Mouse (Mus musculus) telencephalon, adult 2 months (tissue): Measurements from ENCODE around the gene Prkar1a.
"Not testable (repeated sequence)": the region's sequence is repeated elsewhere in the genome, so short reads cannot be mapped to it uniquely, and the experiment has no call there.

ENCODE experiments used
- DNase-seq: peaks from one replicate; pipeline ENCODE4 v3.0.0-alpha.2; 2011; ENCODE audit warnings: low read depth, low spot score

Gene Prkar1a

DNA sequence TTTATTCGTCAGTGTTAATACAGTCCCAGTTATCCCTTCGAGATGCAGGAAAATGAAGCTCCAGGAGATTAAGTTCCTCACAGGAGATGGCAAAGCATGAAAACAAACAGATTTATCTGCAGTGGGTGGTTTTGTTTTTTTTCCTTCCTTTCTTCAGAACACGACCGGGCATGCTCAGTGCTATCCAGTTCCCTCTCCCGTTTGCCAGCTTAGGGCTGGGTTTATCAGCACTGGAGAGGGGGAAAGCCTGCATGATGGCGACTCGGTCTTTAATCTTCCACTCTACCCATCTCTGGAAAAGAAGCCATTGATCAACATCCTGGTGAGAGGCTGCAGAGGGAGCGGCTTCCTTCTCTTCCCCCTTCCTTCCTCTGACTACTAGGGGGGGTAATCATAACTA, at the start of gene Prkar1a:
Prkar1a (plus strand) TSS at position 200 of the 400 bp plus-strand sequence.
- peak; percentile 76 for DNase-seq

DNA sequence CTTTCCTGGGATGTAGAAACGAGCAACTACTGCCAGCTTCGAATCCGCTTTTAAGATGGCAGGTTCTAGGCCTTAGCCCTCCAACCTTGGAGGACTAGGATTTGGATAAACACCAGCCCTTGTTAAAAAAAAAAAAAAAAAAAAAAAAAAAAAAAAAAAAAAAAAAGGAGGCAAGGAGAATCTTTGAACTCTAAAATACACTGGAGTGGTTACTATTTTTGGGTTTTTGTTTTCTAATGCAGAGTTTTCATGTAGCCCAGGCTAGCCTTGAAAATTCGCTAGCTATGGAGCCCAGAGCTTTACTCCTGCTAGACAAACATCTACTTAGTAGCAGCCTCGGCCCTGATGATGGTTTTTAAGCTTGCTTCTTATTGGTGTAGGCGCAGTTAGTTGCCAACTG, 41.6 kb upstream of the Prkar1a start:
- no peak for DNase-seq

DNA sequence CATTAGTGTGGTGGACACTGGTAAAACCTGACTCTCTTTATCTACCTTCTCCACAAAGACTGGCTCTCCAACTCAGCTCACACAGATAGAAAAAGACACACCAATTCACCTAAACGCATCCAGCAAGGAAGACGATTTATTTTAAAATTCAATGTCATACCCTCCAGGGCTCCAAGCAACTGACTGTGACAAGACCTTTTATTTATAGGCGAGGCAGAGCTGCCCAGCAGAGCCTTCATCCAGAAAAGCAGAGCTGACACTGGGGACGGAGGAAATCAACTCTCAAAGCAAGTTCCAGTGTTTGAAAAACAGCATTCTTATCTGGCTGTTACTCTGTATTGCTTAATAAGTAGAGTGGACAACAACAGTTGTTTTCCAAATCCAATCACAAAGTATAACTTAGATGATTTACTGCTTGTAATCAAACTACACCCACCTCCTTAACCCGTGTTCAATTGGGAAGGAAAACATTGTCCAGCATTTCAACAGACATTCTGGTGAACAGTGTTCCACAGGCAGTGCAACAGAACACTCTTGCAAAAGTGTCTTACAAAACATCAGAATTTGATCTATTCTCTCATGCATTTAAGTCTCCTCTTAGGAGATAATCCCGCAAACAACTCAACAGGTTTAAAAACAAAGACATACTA, 40.1 kb upstream of the Prkar1a start:
- DNase-seq = no peak

DNA sequence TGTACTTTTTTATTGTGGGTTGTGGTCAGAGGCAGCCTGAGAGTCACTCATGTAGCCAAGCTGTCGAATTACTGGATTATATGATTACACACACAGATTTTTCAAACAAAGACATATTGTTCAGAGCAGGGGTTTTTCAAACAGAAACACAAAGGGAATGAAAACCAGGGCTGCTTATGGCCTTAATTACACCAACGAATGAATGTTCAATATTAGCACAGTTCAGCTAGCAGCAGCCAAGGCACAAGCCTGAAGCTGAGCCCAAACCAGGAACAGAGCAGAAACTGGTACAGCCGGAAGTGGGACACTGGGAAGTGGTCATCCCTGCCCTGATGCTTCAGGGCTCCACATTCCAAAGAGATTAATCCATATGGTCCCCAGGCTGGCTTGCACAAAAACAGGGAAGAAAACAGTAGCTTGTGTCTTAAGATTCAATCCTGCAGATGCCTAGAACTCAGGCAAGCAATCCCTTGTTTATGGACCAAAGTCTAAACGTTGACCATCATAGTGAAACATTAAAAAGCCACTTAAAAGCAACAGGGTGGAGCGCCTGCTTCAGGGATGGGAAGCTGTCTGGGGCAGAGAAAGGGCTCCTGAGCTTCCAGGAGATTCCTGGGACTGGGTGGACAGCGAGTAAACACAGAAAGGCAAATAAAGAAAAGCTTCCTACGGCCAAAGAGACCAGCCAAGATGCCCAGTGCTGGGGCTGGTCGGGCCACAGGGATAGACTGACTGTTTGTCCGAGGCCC, 39.0 kb upstream of the Prkar1a start:
- DNase-seq = no peak

DNA sequence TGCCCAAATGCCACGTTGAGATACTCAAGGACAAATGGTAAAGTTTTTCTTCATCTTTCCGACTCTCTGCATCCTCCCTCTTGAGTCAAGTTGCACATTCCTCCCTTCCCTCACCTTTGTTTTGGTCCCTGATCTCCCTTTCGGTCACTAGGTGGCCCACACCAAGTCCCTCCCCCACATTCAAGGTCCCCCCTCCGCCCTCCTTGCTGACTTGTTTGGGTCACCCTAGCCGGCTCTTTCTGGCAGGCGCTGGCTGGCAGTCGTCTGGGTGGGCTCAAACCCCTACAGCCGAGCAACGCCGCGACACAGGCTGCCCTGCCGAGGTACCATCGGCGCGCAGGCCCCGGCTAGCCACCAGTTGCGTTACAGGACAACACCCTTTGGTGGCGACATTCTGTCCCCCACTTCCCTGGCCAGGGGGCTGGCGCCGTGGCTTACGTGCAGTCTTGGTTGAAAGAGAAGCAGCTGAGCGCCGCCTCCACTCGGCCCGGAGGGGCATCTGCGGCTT, 38.4 kb upstream of the Prkar1a start:
- no peak for DNase-seq

DNA sequence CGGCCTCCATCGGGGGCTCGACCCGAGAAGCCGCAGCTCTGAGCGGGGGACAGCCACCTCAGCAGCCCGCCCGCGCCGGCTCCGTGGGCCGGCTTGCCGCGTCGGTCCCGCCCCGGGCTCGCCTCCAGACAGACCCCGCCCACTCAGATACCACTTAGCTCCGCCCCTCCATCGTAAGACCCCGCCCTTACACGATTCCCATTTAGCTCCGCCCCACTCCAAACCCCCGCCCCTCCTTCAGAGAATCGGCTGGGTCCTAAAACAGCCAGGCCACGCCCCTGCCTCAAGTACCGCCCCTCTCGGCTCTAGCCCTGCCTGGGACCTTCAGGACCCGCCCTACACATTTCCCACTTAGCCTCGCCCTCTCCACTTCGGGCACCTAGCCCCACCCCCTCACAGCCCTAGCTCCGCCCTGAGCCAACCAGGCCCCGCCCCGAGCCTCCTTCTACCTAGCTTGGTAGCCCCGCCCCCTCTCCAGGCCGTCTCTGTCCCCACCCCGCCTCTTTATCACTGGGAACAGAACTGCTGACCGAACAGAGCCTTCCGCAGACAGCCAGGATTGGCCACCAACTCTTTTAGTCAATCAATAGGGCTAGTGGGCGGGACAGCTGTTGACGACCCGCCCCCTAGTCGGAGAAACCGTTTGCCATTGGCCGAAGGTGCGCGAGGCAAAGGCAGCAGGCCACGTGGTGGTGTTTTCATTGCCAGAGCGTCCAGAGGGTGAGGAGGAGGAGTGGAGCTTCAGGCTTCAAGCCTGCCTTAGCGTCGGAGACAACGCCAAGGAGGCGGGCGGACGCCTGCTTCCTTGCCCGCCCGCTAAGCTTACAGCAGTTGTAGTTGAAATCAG, 37.7 kb upstream of the Prkar1a start, which contains the start of gene Wipi1:
Wipi1 (minus strand) TSS at position 665 of the 847 bp plus-strand sequence.
- peak; percentile 99 for DNase-seq

DNA sequence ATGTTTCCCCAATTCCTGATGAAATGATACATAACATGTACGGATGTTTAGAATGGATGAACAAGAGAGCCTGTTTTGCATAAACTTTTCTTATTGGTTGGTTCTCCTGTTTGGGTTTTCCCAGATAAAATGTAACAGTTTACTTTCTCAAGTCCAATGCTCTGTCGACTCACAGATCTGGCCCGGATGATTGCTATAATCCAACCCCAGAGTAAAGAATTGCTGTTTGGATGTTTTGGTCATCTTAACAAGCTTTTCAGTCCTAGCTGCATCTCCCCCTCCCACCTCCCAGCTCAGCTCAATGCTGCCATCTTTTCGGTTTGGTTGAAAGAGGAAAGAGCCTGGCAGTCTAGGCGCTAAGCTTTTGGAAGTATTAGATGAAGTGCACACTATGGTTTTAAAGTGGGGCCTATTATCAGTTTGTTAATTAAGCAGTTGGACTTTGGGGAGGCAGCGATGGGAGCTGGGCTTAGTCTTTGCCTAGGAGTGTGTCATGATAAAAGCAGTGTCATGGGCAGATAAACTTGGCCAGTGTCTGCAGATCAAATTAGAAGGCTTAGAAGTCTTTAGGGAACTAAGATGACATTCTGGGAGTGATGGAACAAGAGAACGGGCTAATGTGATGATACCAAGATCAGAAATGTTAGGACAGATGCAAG, 36.2 kb upstream of the Prkar1a start:
- DNase-seq = no peak

DNA sequence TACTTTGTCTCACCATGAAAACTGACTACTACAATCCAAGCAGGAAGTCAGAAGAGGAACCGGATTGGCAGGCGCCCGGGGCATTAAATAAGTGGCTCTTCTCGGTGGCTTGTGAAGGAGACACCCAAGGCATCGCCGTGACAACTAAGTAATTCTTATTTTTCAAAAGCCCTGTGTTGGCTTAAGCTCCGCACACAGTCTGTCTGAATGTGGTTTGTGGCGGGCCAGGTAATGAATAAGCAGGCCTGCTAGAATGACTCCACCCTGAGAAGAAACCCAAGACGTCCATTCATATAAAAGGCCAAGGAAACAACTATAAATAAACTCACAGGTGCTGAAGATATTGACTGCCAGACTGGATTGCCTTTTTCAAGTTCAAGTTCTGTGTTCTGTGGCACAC, 33.9 kb upstream of the Prkar1a start:
- DNase-seq = no peak

DNA sequence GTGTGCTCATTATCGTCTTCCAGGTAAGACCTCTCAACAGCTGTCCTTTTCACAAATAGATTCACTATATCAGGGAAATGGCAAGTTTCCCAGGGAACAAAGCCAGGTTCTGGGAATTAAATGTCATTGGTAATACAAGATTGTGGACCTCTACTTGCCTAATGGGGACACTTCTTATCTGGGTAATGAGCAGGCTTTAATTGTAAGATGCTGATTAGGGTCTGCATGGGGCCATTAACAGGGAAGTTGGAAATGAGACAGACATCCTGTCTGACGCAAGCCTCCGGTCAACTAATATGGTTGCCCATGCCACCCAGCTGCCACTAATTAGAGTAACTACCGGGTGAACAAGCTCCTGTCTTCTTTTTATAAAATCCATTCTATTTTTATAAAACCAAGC, 32.9 kb upstream of the Prkar1a start:
- no peak for DNase-seq

DNA sequence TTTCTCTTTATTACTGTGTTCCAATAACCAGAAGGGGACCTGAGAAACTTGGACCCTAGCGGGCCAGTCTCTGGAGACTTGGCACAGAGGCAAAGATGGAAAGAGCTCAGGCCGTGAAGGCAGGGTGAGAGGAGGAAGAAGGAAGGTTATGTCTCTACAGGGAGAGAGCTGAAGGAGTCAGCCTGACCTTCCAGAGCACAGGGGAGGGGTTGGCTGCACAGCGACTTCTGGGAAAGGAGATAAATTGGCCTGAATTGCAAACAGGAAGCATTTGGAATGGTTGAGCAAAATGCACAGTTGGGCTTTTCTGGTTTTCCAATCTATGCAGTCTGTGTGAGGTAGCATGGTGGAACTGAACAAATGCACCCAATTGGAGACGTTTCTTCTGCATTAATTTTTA, 32.4 kb upstream of the Prkar1a start:
- DNase-seq = no peak

DNA sequence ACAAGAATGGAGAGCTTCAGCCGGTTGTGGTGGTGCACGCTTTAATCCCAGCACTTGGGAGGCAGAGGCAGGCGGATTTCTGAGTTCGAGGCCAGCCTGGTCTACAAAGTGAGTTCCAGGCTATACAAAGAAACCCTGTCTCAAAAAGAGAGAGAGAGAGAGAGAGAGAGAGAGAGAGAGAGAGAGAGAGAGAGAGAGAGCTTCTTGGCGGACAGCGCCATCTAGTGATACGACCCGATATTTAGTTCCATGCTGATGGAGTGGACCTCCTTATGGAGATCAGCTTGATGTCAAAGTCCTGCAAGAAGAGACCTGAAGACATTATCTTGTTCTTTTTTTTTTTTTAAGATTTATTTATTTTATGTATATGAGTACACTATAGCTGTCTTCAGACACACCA, 30.1 kb upstream of the Prkar1a start:
- not testable (repeated sequence) for DNase-seq

DNA sequence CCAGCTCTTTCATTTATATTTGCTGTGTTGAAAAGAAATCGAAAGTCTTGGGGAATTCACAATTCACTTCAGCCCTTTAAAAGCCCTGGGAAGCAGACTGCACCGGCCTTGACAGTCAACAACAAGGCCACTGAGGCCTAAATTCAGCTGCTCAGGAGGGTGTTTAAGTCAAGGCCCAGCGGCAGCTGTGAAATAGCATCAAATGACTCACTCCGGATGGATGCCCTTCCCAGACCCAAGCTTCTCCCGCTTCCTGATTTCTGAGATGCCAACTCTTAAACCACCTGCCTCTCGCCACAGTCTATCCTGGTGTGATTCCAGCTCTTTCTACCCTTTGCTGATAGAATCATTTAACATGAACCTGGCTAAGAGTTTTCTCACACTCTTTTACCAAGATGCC, 28.8 kb upstream of the Prkar1a start:
- DNase-seq = no peak

DNA sequence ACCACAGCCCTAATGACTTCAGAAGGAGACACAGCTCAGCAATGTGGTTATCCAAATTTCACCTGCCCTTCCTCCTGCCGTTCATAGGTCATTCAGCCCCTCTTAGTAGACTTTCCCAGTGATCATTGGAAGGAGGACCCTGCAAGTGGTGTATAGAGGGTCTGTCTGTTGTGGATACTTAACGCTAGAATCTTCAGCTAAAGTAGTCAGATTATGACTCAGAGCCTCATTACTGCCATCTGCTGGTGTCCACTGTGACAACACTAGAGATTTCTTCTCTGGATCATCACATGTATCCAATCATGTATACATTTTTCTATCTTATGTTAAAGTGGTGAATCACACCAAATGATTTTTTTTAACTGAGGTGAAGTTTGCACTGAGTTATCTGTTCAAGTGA, 28.0 kb upstream of the Prkar1a start:
- DNase-seq = no peak

DNA sequence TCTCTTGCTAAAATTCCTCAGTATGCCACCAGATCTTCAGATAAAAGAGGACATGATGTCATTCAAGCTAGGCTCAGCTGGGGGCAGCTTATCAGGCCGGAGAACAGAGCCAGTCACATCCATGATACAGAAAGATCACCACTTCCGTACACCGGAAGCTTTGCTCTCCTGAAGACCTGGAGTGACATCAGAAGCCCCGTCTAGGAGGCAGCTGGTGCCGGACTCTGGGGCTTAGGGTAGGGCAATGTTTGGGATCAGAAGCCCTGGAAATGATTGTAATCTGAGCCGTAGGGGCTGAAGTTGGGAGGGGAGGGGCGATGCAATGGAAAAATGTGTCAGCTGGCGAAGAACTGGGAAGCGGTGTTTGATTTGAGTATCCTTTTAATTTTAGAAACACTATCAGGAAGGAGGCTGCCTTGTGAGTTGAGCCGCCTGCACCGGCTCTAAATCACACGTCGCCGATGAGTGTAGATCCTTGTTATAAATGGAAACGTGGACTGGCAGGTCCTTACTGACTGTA, 26.6 kb upstream of the Prkar1a start:
- no peak for DNase-seq

DNA sequence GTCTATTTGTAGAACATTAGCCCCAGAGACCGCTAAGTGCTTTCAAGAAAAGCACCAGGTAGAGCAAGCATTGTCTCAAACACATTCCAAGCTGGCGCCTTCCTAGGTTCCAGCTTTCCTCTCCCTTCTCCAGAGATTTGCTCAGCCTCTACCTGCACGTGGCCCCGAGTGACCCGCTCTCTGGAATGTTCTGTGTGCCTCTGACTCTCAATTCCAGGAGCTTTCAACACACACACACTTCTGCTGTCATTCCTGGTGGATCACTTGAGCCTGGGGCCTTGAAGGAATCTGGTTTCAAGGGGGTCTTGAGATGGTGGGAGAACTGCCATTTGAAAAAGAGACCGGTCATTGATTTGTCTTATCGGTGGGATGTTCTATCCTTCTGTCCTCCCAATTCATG, 26.0 kb upstream of the Prkar1a start:
- no peak for DNase-seq

DNA sequence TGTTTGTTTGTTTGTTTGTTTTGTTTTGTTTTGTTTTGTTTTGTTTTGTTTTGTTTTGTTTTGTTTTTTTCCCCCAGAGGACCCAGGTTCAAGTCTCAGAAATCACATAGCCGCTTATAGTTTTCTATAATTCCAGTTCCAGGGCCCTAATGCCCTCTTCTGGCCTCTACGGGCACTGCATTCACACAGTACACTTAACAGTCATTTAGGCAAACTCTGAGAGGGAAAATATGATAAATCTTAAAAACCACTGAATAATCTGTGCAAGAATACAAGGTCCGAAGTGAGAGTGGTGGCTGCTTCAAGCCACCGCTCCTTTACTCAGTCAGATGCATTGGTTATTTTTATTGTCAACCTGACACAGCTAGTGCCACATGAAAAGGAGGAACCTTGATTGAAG, 21.6 kb upstream of the Prkar1a start:
- no peak for DNase-seq

DNA sequence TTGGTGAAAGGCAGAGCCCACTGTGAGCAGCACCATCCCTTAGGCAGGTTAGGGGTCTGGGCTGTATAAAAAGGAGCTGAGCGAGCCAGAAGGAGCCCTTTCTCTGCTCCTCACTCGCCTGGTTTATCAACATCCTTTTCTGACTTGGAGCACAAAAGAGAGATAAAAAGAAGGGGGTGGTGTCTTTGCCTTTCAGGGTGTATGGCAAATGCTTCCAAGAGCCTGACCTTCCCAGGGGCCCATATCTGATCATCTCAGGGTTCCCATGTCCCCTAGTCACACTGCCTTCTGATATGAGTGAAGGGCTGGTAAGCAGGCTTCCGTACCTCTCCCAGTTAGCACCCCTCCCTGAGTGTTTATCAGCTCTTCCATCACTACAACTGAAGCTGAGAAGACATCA, 21.1 kb upstream of the Prkar1a start:
- DNase-seq = no peak

DNA sequence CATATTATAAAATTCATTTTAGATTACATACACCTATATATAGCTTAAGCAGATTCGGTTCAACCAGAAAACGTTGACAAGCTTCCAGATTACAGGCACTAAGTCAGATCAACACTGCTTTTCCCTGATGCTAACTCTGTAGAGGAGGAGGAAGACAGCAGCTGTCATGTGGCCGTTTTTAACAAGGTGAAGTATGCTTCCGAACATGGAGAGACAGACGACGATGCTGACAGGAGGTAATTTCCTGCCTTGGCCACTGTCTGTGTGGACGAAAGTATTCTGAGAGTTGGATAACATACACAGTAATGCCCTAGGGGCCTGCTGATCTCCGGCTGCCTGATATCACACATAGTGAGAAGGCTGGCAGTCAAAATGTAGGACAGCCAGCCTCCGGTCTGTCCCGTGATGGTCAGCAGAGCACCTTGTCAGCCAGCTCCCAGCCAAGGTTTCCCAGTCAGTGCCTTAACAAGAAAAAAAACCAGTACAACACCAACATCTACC, 20.1 kb upstream of the Prkar1a start:
- no peak for DNase-seq

DNA sequence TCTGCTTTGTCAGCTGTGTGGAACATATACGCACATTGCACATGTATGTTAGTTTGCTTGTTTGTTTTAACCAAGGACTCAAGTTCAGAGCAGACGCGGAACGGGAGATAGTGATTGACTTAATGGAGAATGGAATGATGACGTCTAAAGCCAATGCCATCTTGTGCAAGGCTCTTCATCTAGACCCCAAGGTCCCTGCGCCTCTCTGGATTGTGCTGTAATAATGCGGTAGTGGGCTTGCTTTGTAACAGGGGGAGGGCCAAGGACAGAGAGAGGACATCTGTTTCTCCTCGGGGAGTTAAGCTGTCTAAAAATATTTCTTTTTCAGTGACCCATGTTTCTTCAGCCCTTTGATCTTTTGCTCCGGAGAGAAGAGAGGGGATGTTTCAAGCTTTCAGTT, 14.3 kb upstream of the Prkar1a start:
- DNase-seq = no peak

DNA sequence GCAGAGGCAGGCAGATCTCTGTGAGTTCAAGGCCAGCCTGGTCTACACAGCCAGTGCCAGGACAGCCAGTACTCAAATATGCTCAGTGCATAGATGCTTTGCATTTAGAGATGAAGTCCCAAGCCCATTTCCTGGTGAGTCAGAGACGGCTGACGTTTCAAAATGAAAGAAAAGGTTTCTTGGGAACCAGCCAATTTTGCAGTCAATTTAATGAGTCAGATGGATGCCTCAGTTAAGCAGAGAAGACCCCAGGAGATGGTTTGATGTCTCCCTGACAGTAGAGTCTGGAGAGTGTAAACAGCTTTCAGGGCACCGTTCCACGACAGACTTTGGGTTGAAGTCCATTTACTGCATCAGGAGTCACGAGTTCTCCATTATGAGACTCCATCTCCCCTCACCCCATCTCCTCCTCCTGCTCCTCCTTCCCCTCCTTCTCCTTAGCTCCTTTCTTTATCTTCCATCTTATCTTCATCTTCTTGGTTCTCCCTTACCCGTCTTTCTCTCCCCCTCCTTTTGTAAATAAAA, 13.3 kb upstream of the Prkar1a start:
- DNase-seq = no peak
